Mouse (Mus musculus): ENCODE measurements around the gene Gtf3c5. TPM values are rescaled to one million over a fixed set of nuclear protein-coding genes. Genes with fewer than 3 reads are reported as not detected.

Gene Gtf3c5
- polyA plus RNA-seq, 3 experiments from 2014 or later = 11.3 to 17.4 (median 16.2) TPM

GRCm38 (mm10) chr2:28534436-28535262 lies 48.9 kb downstream of the Gtf3c5 start:
- no peak for ATAC-seq

DNA sequence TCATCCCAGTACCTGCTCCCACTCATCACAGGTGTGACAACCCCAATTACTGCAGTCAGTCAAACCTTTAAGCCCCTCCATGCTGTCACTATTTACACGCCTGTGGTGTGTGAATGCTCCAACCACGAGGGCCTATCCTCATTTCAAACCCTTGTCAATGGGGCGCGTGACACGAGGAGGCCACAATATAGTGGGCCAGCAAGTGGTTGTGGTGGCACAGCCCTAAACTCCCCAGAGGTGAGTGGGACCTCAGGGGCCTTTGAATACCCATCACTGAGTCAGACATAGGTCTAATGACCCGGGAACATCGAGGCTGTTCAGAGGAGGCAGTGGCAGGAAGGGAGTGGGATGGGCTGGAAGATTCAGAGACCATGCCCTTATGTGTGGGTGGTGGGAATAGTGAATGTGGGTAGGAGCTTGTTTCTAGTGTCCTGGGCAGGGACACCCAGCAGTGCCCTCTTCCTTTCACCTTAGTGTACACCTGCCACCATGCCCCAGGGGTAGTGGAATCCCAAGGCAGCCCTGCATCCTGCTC lies 49.6 kb downstream of the Gtf3c5 start:
- no peak for ATAC-seq

GRCm38 (mm10) chr2:28532938-28533771 lies 50.4 kb downstream of the Gtf3c5 start:
- ATAC-seq = peak; percentile 87

GRCm38 (mm10) chr2:28530311-28530710 lies 53.2 kb downstream of the Gtf3c5 start:
- no peak for ATAC-seq

GRCm38 (mm10) chr2:28529856-28530255 lies 53.7 kb downstream of the Gtf3c5 start:
- ATAC-seq = no peak

DNA sequence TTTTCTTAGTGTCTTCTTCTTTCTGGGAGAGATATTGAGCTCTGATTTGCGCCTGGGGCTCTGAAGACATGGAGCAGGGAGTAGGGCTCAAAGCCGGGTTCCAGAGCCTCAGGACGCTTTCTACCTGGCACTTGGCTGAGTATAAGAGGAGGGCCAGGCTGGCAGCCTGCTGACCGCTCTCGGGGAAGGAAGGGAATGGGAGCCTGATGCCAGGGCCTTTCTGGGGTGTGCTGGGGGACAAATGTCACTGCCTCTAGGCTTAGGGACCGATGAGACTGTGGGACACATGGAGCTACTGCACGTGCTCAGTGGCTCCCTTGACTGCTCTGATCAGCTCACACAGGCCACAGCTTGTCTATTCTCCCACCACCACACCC lies 55.2 kb downstream of the Gtf3c5 start:
- ATAC-seq = no peak

DNA sequence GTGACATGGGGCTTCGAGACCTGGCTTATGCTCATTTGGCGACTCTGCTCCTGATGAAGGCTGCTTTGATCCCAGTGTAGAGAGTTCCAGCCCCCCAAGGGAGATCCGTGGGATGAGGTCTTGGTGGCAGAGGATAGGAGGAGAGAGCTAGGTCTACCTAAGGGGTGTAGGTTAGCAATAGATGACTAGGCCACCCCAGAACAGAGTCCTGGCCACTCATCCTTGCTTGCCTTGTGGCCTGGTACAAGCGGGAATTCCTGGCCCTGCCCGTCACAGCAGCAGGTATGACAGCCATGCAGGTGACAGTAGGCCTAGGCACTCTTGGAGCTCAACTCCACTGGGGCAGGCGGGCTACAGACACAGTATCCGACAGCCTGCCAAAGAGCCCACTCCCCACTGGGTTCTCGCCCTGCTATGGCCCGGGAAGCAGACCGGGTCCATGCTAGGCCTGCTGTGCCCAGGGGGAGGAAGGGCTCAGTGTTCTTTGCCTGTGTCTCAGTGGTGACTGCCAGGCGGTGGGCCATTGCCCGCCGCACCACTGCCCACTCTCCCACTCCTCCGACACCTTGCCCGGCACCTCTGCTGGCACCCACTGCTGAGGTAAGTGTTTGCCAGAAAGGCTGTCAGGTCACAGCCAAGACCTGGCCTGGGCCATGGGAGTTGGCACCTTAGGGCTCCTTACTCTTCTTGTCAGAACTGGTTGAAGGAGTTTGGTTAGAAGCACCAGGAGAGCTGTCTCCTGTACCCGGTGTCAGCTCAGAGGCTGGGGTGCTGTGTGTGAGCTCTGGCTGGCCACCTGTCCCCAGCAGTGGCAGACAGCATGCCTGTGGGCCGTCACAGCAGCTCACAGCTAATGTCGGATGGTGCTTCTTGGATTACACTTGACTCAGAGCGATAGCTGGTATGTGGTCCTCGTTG lies 55.9 kb downstream of the Gtf3c5 start:
- ATAC-seq = no peak

- peak; percentile 49 for ATAC-seq
Measured at GRCm38 (mm10) chr2:28525943-28526876, 57.3 kb downstream of the Gtf3c5 start.

GRCm38 (mm10) chr2:28525219-28525942 lies 58.2 kb downstream of the Gtf3c5 start:
- ATAC-seq = peak; percentile 82

GRCm38 (mm10) chr2:28524406-28524805 lies 59.1 kb downstream of the Gtf3c5 start:
- no peak for ATAC-seq

GRCm38 (mm10) chr2:28523643-28524117 lies 59.9 kb downstream of the Gtf3c5 start:
- peak; percentile 17 for ATAC-seq

- no peak for ATAC-seq
Measured at GRCm38 (mm10) chr2:28522166-28522565, 61.4 kb downstream of the Gtf3c5 start.

- ATAC-seq = no peak
Measured at GRCm38 (mm10) chr2:28521571-28522151, 61.9 kb downstream of the Gtf3c5 start.

DNA sequence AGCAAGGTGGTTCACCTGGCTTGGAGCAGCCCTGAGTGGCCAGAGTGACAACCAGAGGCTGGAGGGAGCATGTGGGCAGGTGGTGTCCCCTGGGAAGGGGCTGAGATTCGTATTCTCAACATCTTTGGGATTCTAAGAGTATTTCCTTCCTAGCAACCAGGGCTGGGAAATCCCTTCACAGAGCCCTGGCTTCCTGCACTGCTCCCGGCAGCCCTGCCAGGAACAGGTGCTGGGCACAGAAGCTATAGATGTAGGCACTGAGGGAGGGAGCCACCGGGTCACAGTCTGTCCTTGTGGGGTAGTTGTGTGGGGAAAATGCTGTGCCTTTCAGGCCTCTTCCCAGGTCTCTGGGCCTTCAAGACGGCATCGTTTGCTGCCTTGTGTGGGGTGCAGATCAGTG lies 63.0 kb downstream of the Gtf3c5 start:
- no peak for ATAC-seq

DNA sequence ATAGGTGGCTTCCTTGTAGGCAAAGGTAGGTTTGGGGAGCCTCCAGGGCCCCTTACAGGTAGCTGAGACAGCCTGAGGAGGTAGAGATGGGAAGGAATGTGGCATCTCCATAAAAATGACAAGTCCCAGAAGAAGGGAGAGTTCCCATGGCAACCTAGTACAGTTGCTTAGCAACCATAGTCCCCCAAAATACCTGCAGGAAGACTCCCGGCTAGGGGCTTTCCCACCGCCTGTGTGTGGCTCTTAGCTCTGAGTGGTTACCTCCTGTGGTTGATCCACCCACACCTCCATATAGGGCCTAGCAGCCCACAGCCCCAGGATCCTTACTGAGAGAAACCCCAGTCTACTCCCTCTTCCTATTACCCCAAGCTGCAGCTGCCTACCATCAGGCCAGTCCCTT lies 65.3 kb downstream of the Gtf3c5 start:
- peak; percentile 81 for ATAC-seq

DNA sequence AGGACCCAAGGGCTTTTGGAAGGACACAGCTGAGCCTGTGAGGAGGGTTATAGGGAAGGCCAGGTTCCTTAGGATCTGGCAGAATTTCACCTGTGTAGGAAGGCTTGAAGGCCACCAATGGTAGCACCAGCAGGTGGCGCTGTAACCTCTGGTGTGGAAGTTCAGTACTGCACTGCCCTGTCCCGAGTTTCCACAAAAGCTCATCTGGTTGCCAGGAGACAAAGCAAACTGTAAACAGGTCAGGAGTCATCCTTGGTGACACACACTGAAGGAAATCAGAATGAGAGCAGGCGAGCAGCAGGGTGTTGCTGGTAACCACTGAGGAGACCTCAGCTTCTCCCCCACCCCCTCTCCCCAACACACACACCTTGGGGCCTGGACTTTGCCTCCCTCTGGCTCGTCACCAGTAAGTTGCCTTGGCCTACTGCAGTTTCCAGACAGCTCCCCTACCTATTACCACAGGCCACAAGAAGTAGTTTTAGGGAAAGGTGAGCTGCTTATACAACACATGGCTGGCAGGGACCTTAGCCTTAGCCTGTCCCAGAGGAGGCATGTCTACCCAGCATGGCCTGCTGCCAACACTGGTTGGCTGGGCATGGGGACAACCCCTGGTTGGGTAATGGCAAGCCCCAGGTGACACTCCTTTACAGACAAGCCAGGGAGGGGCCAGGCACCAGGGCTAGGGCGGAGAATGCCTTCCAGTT lies 66.2 kb downstream of the Gtf3c5 start:
- ATAC-seq = peak; percentile 53

All from inflammation-experienced regulatory T-cells, adult 6 months (primary cell).